Comparison of ENCODE assay signal across 31 mouse cellular contexts in the genomic region with DNA sequence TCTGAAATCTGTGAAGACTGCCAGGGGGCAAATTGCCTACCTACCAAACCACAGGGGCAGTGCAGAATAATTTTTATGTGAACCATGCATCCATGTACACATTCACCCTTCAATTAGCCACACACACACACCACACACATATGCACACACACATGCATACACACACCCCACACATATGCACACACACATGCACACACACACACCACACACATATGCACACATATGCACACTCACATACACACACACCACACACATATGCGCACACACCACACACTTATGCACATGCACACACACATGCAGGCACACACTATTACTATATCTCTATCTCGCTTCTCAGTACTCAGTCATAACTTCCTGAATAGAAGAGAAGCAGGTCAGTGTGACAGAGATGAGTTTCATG.
"Had no signal": no experiment of that assay in that cellular context is flagged by ENCODE, and none has a peak within 500 bp of the region (broad histone marks: within the 10 kb centered on the region; RNA-seq: fewer than 3 reads in every experiment).

No protein-coding gene starts in this region.

- H3K27ac ChIP-seq: limb, embryonic 10.5 days; limb, embryonic 12.5 days; limb, embryonic 13.5 days; limb, embryonic 15.5 days; liver, embryonic 12.5 days; liver, embryonic 13.5 days; liver, embryonic 14.5 days; liver, embryonic 15.5 days; lung, embryonic 15.5 days; macrophage; midbrain, embryonic 10.5 days; midbrain, embryonic 12.5 days; midbrain, embryonic 13.5 days; midbrain, embryonic 15.5 days; neural tube, embryonic 12.5 days had no signal

- H3K9me3 ChIP-seq: limb, embryonic 10.5 days; limb, embryonic 12.5 days; limb, embryonic 13.5 days; limb, embryonic 15.5 days; liver, embryonic 12.5 days; liver, embryonic 13.5 days; liver, embryonic 15.5 days; lung, embryonic 15.5 days; midbrain, embryonic 10.5 days; midbrain, embryonic 12.5 days; midbrain, embryonic 13.5 days; midbrain, embryonic 15.5 days; neural tube, embryonic 12.5 days had no signal

- H3K4me1 ChIP-seq: liver, embryonic 12.5 days; liver, embryonic 13.5 days; liver, embryonic 15.5 days; lung, embryonic 15.5 days; midbrain, embryonic 13.5 days had no signal

- ATAC-seq: liver, embryonic 12.5 days; liver, postnatal 0 days; lung, postnatal 0 days; midbrain, embryonic 13.5 days; midbrain, embryonic 15.5 days; midbrain, embryonic 16.5 days had no signal

- H3K4me2 ChIP-seq: limb, embryonic 12.5 days; limb, embryonic 15.5 days; liver, embryonic 11.5 days; liver, embryonic 12.5 days; liver, embryonic 13.5 days; liver, embryonic 15.5 days; lung, embryonic 14.5 days; lung, embryonic 15.5 days; midbrain, embryonic 11.5 days; midbrain, embryonic 12.5 days; midbrain, embryonic 13.5 days; midbrain, embryonic 15.5 days; neural tube, embryonic 12.5 days had no signal

- H3K9ac ChIP-seq: limb, embryonic 12.5 days; limb, embryonic 13.5 days; limb, embryonic 15.5 days; liver, embryonic 12.5 days; liver, embryonic 13.5 days; liver, embryonic 14.5 days; liver, embryonic 15.5 days; liver, postnatal 0 days; lung, embryonic 14.5 days; lung, embryonic 15.5 days; midbrain, embryonic 12.5 days; midbrain, embryonic 13.5 days; midbrain, embryonic 15.5 days; neural tube, embryonic 12.5 days had no signal

- DNase-seq: left cerebral cortex, postnatal 4 days; liver; liver, embryonic 13.5 days; liver, postnatal 0 days; lung, adult 18-20 months; lung, adult 2 months; lung, embryonic 14.5 days; lung, postnatal 10 days; lung, postnatal 14 days; lung, postnatal 36 days; lung, postnatal 4 days; midbrain, embryonic 14.5 days had no signal

- H3K27me3 ChIP-seq: limb, embryonic 12.5 days; limb, embryonic 15.5 days; liver, embryonic 12.5 days; liver, embryonic 13.5 days; liver, embryonic 15.5 days; lung, embryonic 15.5 days; midbrain, embryonic 13.5 days; midbrain, embryonic 15.5 days; neural tube, embryonic 12.5 days had no signal

- H3K36me3 ChIP-seq: limb, embryonic 10.5 days; limb, embryonic 12.5 days; limb, embryonic 13.5 days; limb, embryonic 15.5 days; liver, embryonic 12.5 days; liver, embryonic 13.5 days; liver, embryonic 15.5 days; lung, embryonic 15.5 days; midbrain, embryonic 10.5 days; midbrain, embryonic 12.5 days; midbrain, embryonic 13.5 days; midbrain, embryonic 15.5 days; neural tube, embryonic 12.5 days had no signal

- H3K4me3 ChIP-seq: limb, embryonic 10.5 days; limb, embryonic 12.5 days; limb, embryonic 13.5 days; limb, embryonic 15.5 days; liver, embryonic 12.5 days; liver, embryonic 13.5 days; liver, embryonic 15.5 days; lung, embryonic 15.5 days; midbrain, embryonic 10.5 days; midbrain, embryonic 12.5 days; midbrain, embryonic 13.5 days; midbrain, embryonic 15.5 days; myocyte; neural tube, embryonic 12.5 days had no signal
